Mouse (Mus musculus) ES-Bruce4 (cell line): ENCODE measurements around the gene Zfp672.
"Not testable (repeated sequence)": the region's sequence is repeated elsewhere in the genome, so short reads cannot be mapped to it uniquely, and the experiment has no call there.

Source experiments
- CTCF ChIP-seq: IDR thresholded peaks from one replicate; pipeline ENCODE4 v1.8.1; 2011; ENCODE audit warnings: low read depth, low read length
- EP300 ChIP-seq: IDR thresholded peaks from 2 replicates; pipeline ENCODE4 v1.6.1; 2011; ENCODE audit warnings: low read depth, low read length; ENCODE audit not compliant: insufficient read depth
- POLR2A ChIP-seq: IDR thresholded peaks from one replicate; pipeline ENCODE4 v1.8.1; 2011; ENCODE audit warnings: low read length; ENCODE audit not compliant: insufficient read depth

GRCm38 (mm10) chr11:58305299-58305698 lies 24.8 kb downstream of the Zfp672 start:
- TF ChIP-seq POLR2A, CTCF, EP300: not testable (repeated sequence)
